In the genomic region with DNA sequence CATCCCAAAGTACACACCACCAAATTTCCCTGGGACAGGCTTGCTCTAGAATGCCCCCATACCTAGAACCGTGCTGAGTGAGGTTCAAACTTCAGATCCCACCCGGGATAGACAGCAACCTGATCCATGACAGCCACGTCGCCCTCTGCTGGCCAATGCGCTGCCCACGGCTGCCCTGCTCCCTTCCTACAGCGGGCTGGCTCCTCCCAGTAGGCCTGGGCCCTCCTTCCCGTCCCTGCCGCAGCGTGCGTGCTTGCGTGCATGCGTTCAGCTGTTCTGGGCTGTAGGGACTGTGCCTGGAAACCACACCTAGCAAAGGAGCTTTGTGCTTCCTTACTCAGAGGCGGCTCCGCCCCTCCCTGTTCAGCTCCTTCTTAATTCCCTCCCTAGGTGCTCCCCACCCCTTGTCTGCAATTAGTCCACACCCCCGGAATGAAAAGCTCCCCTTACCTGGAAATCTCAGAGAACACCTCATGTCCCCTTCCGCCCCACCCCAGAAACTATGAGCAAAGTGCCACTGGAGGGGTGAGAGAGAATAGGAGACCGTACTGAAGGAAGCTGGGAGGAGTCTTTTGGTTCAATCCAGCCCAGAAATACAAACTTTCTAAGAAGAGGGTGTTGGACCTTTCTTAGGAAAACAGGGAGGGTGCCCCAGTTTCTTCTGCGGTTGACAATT, we compare ENCODE assay signal across 7 mouse cellular contexts. TPM values are rescaled to one million over a fixed set of nuclear protein-coding genes. Genes with fewer than 3 reads are reported as not detected.
A peak's percentile ranks its signal among the peaks of the same experiment; 100 is the strongest.
DNase-seq lines count a peak whose midpoint lies in the region; ATAC-seq lines count a peak whose summit lies in the region.

No protein-coding gene starts in this region.

- H3K36me3 ChIP-seq in embryonic facial prominence, embryonic 11.5 days (replicated peaks; ENCODE audit: control insufficient read depth, insufficient read depth, low read depth, low read length), result no peaks in the 10 kb centered on the region
- H3K36me3 ChIP-seq in limb, embryonic 10.5 days, result no peaks in the 10 kb centered on the region
- no peaks in the 10 kb centered on the region for H3K36me3 ChIP-seq in midbrain, embryonic 12.5 days

- H3K27ac ChIP-seq in embryonic facial prominence, embryonic 11.5 days (replicated peaks; ENCODE audit: low read depth, low read length), result no peak overlapping the region
- H3K27ac ChIP-seq in limb, embryonic 10.5 days, result peak overlapping the region; percentile 85
- H3K27ac ChIP-seq in midbrain, embryonic 12.5 days (replicated peaks), result no peak overlapping the region

- H3K4me2 ChIP-seq in embryonic facial prominence, embryonic 11.5 days (ENCODE audit: low read depth, low read length), result peak overlapping the region; percentile 13
- peak overlapping the region; percentile 43 for H3K4me2 ChIP-seq in midbrain, embryonic 12.5 days (replicated peaks)

- peak overlapping the region; percentile 32; the same call in 1 of the 2 replicates for H3K9ac ChIP-seq in embryonic facial prominence, embryonic 11.5 days (replicated peaks; ENCODE audit: low read length)
- peak overlapping the region; percentile 31; the same call in 1 of the 2 replicates for H3K9ac ChIP-seq in midbrain, embryonic 12.5 days (replicated peaks)

- H3K27me3 ChIP-seq in embryonic facial prominence, embryonic 11.5 days (ENCODE audit: control insufficient read depth, insufficient read depth, low read length), result no peaks in the 10 kb centered on the region
- no peaks in the 10 kb centered on the region for H3K27me3 ChIP-seq in limb, embryonic 10.5 days (ENCODE audit: low read depth, poor library complexity, severe bottlenecking)
- peaks cover 35% of the 10 kb centered on the region for H3K27me3 ChIP-seq in midbrain, embryonic 12.5 days

- peak overlapping the region; percentile 3; the same call in 1 of the 2 replicates for H3K4me3 ChIP-seq in embryonic facial prominence, embryonic 11.5 days (ENCODE audit: low read depth, low read length)
- peak overlapping the region; percentile 37 for H3K4me3 ChIP-seq in limb, embryonic 10.5 days
- H3K4me3 ChIP-seq in midbrain, embryonic 12.5 days, result 0 out of 2 replicates have a peak overlapping the region, but pooled peaks have one; percentile 6

- peak; percentile 95 for DNase-seq in adrenal gland, postnatal 25 days
- DNase-seq in embryonic facial prominence, embryonic 11.5 days (ENCODE audit: low spot score), result peak; percentile 97
- DNase-seq in heart, adult 11 months, result peak; percentile 100
- peak; percentile 98 for DNase-seq in kidney, adult 11 months
- DNase-seq in limb, embryonic 10.5 days (ENCODE audit: low spot score), result peak; percentile 97
- peak; percentile 94 for DNase-seq in skeletal muscle tissue, adult 2 months (ENCODE audit: low read depth, low spot score)

- peak; percentile 92 for ATAC-seq in embryonic facial prominence, embryonic 11.5 days (replicated peaks; ENCODE audit: insufficient number of reproducible peaks, low FRiP score, low TSS enrichment, low read depth)
- ATAC-seq in midbrain, embryonic 12.5 days (ENCODE audit: low FRiP score, low read depth), result peak; percentile 92

- H3K4me1 ChIP-seq in embryonic facial prominence, embryonic 11.5 days (ENCODE audit: control insufficient read depth, insufficient read depth, low read length), result peaks cover 12% of the 10 kb centered on the region
- peaks cover 68% of the 10 kb centered on the region for H3K4me1 ChIP-seq in limb, embryonic 10.5 days
- peaks cover 31% of the 10 kb centered on the region for H3K4me1 ChIP-seq in midbrain, embryonic 12.5 days

- 8% methylated on average over 19 of the region's 19 CpGs for WGBS in embryonic facial prominence, embryonic 11.5 days
- 11% methylated on average over 19 of the region's 19 CpGs for WGBS in limb, embryonic 10.5 days
- 10% methylated on average over 19 of the region's 19 CpGs for WGBS in midbrain, embryonic 12.5 days

- H3K9me3 ChIP-seq in embryonic facial prominence, embryonic 11.5 days (replicated peaks; ENCODE audit: control insufficient read depth, low read length), result no peaks in the 10 kb centered on the region
- H3K9me3 ChIP-seq in limb, embryonic 10.5 days (replicated peaks), result no peaks in the 10 kb centered on the region
- H3K9me3 ChIP-seq in midbrain, embryonic 12.5 days, result no peaks in the 10 kb centered on the region

RNA-seq across cellular contexts. Expression of a gene that starts 17.2 kb away (rescaled TPM):
- 11.1 and 15.5 TPM in 2 replicates for total RNA-seq in adrenal gland, postnatal 25 days (2021)
- 3.8 and 4.6 TPM in 2 replicates for polyA plus RNA-seq in embryonic facial prominence, embryonic 11.5 days (2014; fragmentation: Nextera tagmentation; extraction: Ambion mirVana)
- polyA plus RNA-seq in limb, embryonic 10.5 days (2016; fragmentation: Nextera tagmentation; extraction: Ambion mirVana), result 7.2 and 8.3 TPM in 2 replicates
- 8.0 and 10.7 TPM in 2 replicates for polyA plus RNA-seq in midbrain, embryonic 12.5 days (2016; fragmentation: Nextera tagmentation; extraction: Ambion mirVana)

RNA-seq across cellular contexts. Expression of a gene that starts 28.3 kb away (rescaled TPM):
- total RNA-seq in adrenal gland, postnatal 25 days (2021), result 9.0 and 11.2 TPM in 2 replicates
- polyA plus RNA-seq in embryonic facial prominence, embryonic 11.5 days (2014; fragmentation: Nextera tagmentation; extraction: Ambion mirVana), result 10.5 and 11.4 TPM in 2 replicates
- 5.0 and 5.7 TPM in 2 replicates for polyA plus RNA-seq in limb, embryonic 10.5 days (2016; fragmentation: Nextera tagmentation; extraction: Ambion mirVana)
- 12.6 and 14.8 TPM in 2 replicates for polyA plus RNA-seq in midbrain, embryonic 12.5 days (2016; fragmentation: Nextera tagmentation; extraction: Ambion mirVana)

RNA-seq across cellular contexts. Expression of a gene that starts 30.0 kb away (rescaled TPM):
- total RNA-seq in adrenal gland, postnatal 25 days (2021), result 0.62 and 0.64 TPM in 2 replicates
- not detected in 2 replicates for polyA plus RNA-seq in embryonic facial prominence, embryonic 11.5 days (2014; fragmentation: Nextera tagmentation; extraction: Ambion mirVana)
- not detected in 2 replicates for polyA plus RNA-seq in limb, embryonic 10.5 days (2016; fragmentation: Nextera tagmentation; extraction: Ambion mirVana)
- polyA plus RNA-seq in midbrain, embryonic 12.5 days (2016; fragmentation: Nextera tagmentation; extraction: Ambion mirVana), result not detected in 2 replicates
